Mouse (Mus musculus) megakaryocyte, embryonic 14.5 days (primary cell): ENCODE results near the gene Mon1a.

Source experiments
- FLI1 ChIP-seq: IDR thresholded peaks from 2 replicates; pipeline ENCODE4 v1.6.1; 2012; ENCODE audit warnings: low read length, inconsistent platforms, mixed read lengths
- GATA1 ChIP-seq: IDR thresholded peaks from 3 replicates; pipeline ENCODE4 v1.6.1; 2012; ENCODE audit warnings: mixed read lengths, low read length, inconsistent platforms, borderline replicate concordance

DNA sequence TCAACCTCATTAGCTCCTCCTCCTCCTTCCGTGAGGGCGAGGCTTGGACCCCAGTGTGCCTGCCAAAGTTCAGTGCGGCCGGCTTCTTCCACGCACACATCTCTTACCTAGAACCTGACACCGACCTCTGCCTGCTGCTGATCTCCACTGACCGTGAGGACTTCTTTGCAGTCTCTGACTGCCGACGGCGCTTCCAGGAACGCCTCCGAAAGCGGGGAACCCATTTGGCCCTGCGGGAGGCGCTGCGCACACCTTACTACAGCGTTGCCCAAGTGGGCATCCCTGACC lies 13.6 kb downstream of the Mon1a start:
- TF ChIP-seq GATA1 = no peak
- no peak for TF ChIP-seq FLI1
